Mouse (Mus musculus) forebrain, embryonic 11.5 days (tissue): ENCODE data around the gene P2ry6. TPM values are rescaled to one million over a fixed set of nuclear protein-coding genes. Genes with fewer than 3 reads are reported as not detected.

ENCODE experiments used
- ATAC-seq: fragments of 200-750 bp; cut with Nextera tagmentation; replicated peaks from 2 replicates; pipeline ENCODE4 v1.8.0; 2017; ENCODE audit warnings: moderate TSS enrichment; ENCODE audit not compliant: low FRiP score
- DNase-seq: peaks from one replicate; pipeline ENCODE4 v3.0.0-alpha.2; 2017; ENCODE audit warnings: low spot score
- H3K27ac ChIP-seq: fragments of 300-500 bp; sonication (generic); 2 replicates; pipeline ENCODE4 v1.5.1; 2014; ENCODE audit warnings: low read depth, low read length
- H3K27me3 ChIP-seq: fragments of 300-500 bp; sonication (generic); 2 replicates; pipeline ENCODE4 v1.6.1; 2014; ENCODE audit warnings: mild to moderate bottlenecking, low read length, mixed read lengths; ENCODE audit not compliant: control insufficient read depth, insufficient read depth
- H3K36me3 ChIP-seq: fragments of 300-500 bp; sonication (generic); 2 replicates; pipeline ENCODE4 v1.6.1; 2014; ENCODE audit warnings: mild to moderate bottlenecking, low read length, moderate library complexity, mixed read lengths; ENCODE audit not compliant: control insufficient read depth, insufficient read depth
- H3K4me1 ChIP-seq: fragments of 300-500 bp; sonication (generic); replicated peaks from 2 replicates; pipeline ENCODE4 v1.6.1; 2014; ENCODE audit warnings: low read length, mixed read lengths; ENCODE audit not compliant: control insufficient read depth, insufficient read depth
- H3K4me2 ChIP-seq: fragments of 300-500 bp; sonication (generic); 2 replicates; pipeline ENCODE4 v1.6.1; 2014; ENCODE audit warnings: low read depth, mild to moderate bottlenecking, low read length, moderate library complexity, mixed read lengths; ENCODE audit not compliant: severe bottlenecking
- H3K4me3 ChIP-seq: fragments of 300-500 bp; sonication (generic); 2 replicates; pipeline ENCODE4 v1.5.1; 2014; ENCODE audit warnings: low read depth, low read length
- H3K9ac ChIP-seq: fragments of 300-500 bp; sonication (generic); 2 replicates; pipeline ENCODE4 v1.6.1; 2014; ENCODE audit warnings: low read length
- H3K9me3 ChIP-seq: fragments of 300-500 bp; sonication (generic); 2 replicates; pipeline ENCODE4 v1.6.1; 2016; ENCODE audit warnings: low read length, mixed read lengths; ENCODE audit not compliant: control insufficient read depth
- WGBS: fragments of 180-500 bp; shearing (Covaris S2); extraction: QIAGEN DNeasy Blood & Tissue Kit; methylation state at CpG from one replicate; pipeline ENCODE4 v1.1.7; 2014; 5-methylcytosine and 5-hydroxymethylcytosine counted together
- polyA plus RNA-seq: library from polyadenylated mRNA; unstranded; fragments of >200 nt; fragmentation: Nextera tagmentation; extraction: Ambion mirVana; gene quantifications from 2 replicates; pipeline ENCODE4 v1.2.1, GENCODE M21; 2014

The P2ry6 gene
- polyA plus RNA-seq, 1 experiment from 2014 or later, result 1.9 TPM

- ATAC-seq (no peak), DNase-seq (no peak)
- no peak overlapping the region for H3K4me3 ChIP-seq
- no peak overlapping the region for H3K27ac ChIP-seq
- no peaks in the 10 kb centered on the region; the same call in 1 of the 2 replicates for H3K4me1 ChIP-seq
- H3K36me3 ChIP-seq, result no peaks in the 10 kb centered on the region
- WGBS, result 80% methylated on average over 2 of the region's 2 CpGs
- no peaks in the 10 kb centered on the region for H3K27me3 ChIP-seq
- no peak overlapping the region for H3K9ac ChIP-seq
- H3K9me3 ChIP-seq, result no peaks in the 10 kb centered on the region
- H3K4me2 ChIP-seq, result no peak overlapping the region
These were observed 14.0 kb downstream of the P2ry6 start for GRCm38 (mm10) chr7:100960462-100960861.

DNA sequence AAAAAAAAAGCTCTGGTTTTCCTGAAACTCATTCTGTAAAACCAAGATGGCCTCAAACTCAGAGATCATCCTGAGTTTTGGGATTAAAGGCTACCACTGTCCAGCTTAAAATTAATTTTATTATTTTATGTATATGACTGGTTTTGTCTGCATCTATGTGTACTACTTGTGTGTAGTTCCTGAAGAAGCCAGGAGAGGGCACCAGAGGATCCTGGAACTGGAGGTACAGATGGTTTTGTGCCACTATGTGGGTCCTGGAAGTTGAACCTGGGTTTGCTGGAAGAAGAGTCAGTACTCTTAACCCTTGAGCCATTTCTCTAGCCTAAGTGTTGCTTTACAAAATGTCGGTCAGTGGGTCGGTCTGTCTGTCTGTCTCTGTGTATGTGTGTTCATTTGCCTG, 16.0 kb downstream of the P2ry6 start:
- DNase-seq (no peak), ATAC-seq (no peak)
- no peaks in the 10 kb centered on the region for H3K36me3 ChIP-seq
- no peak overlapping the region for H3K4me3 ChIP-seq
- no peaks in the 10 kb centered on the region for H3K9me3 ChIP-seq
- H3K27me3 ChIP-seq, result no peaks in the 10 kb centered on the region
- no peak overlapping the region for H3K9ac ChIP-seq
- WGBS, result 88% methylated on average over 2 of the region's 2 CpGs
- no peak overlapping the region for H3K4me2 ChIP-seq
- H3K27ac ChIP-seq, result no peak overlapping the region
- no peaks in the 10 kb centered on the region for H3K4me1 ChIP-seq

DNA sequence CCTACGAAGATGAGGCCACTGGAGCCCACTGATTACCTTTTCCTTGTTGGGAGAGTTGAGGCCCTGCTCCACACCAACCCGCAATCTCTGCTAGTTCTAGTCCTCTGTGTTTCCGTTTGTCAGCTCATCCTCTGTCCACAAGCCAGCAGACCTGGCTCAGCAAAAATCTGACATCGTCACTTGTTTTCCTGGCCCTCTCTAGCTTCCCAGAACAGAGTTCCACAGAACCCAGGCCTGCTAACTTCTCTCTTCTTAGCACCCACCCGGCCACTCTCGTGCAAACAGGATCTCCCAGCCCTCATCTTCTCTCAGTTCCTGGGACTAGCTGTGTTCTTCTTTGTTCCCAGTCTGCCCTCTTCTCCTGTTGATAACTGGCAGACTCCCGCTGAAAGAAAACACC, 21.8 kb downstream of the P2ry6 start:
- no peaks in the 10 kb centered on the region for H3K4me1 ChIP-seq
- H3K4me2 ChIP-seq, result no peak overlapping the region
- H3K27ac ChIP-seq, result no peak overlapping the region
- no peak overlapping the region for H3K4me3 ChIP-seq
- no peak overlapping the region for H3K9ac ChIP-seq
- no peak for ATAC-seq
- WGBS, result 87% methylated on average over 7 of the region's 7 CpGs
- DNase-seq, result no peak
- H3K27me3 ChIP-seq, result no peaks in the 10 kb centered on the region
- H3K36me3 ChIP-seq, result no peaks in the 10 kb centered on the region
- H3K9me3 ChIP-seq, result no peaks in the 10 kb centered on the region

DNA sequence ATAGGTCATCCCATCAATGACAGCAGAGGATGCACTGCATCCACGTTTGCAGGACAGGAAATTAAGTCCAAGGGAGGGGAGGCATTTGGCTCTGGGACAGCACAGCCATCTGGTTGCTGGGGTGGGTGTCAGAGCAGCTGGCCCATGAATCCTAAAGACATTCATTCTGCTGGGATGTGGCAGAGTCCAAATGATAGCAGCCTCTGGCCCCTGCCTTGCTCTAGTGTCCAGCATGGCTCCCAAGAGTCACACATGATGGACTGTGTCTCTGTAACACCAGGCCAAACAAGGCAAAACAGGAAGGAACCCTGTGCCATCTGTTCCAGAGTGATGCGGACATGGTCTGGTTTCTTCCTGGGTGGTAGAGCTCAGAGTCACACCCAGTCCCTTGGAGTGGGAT, 22.5 kb downstream of the P2ry6 start:
- no peak for DNase-seq
- ATAC-seq, result no peak
- H3K4me2 ChIP-seq, result no peak overlapping the region
- H3K36me3 ChIP-seq, result no peaks in the 10 kb centered on the region
- H3K4me3 ChIP-seq, result no peak overlapping the region
- H3K9me3 ChIP-seq, result no peaks in the 10 kb centered on the region
- no peak overlapping the region for H3K27ac ChIP-seq
- no peaks in the 10 kb centered on the region for H3K27me3 ChIP-seq
- WGBS, result 67% methylated on average over 2 of the region's 2 CpGs
- H3K4me1 ChIP-seq, result no peaks in the 10 kb centered on the region; the same call in 1 of the 2 replicates
- no peak overlapping the region for H3K9ac ChIP-seq

- H3K9me3 ChIP-seq, result no peaks in the 10 kb centered on the region
- no peak overlapping the region for H3K9ac ChIP-seq
- no peak overlapping the region for H3K27ac ChIP-seq
- WGBS, result 70% methylated on average over 12 of the region's 12 CpGs
- no peak overlapping the region for H3K4me2 ChIP-seq
- no peaks in the 10 kb centered on the region; the same call in 1 of the 2 replicates for H3K4me1 ChIP-seq
- H3K36me3 ChIP-seq, result no peaks in the 10 kb centered on the region
- ATAC-seq, result no peak
- H3K27me3 ChIP-seq, result no peaks in the 10 kb centered on the region
- no peak for DNase-seq
- H3K4me3 ChIP-seq, result no peak overlapping the region
These were observed 23.9 kb downstream of the P2ry6 start for GRCm38 (mm10) chr7:100950481-100951010.

DNA sequence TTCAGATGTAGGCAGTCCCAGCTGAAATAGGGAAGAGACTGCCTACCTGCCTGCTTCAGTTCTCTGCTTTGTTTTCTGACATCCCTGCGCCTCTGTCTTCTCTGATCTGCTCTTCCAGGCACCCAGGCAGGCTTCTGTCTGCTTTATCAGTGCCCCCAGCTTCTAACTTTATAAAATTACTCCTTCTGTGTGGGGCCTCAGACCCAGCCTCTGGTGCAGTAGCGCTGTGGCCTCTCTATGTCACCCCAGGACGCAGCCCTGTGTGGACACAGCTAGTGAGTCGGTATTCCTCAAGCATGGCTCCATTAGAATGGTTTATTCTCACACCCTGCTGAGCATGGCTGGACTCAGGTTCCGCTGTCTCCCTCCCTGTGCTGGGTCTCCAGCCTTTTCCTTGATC, 24.4 kb downstream of the P2ry6 start:
- H3K9me3 ChIP-seq, result no peaks in the 10 kb centered on the region
- no peak overlapping the region for H3K4me3 ChIP-seq
- H3K36me3 ChIP-seq, result no peaks in the 10 kb centered on the region
- DNase-seq, result no peak
- no peaks in the 10 kb centered on the region for H3K27me3 ChIP-seq
- H3K9ac ChIP-seq, result no peak overlapping the region
- no peaks in the 10 kb centered on the region; the same call in 1 of the 2 replicates for H3K4me1 ChIP-seq
- WGBS, result 60% methylated on average over 5 of the region's 5 CpGs
- H3K27ac ChIP-seq, result 0 out of 2 replicates have a peak overlapping the region, but pooled peaks have one; percentile 31
- H3K4me2 ChIP-seq, result no peak overlapping the region
- no peak for ATAC-seq

DNA sequence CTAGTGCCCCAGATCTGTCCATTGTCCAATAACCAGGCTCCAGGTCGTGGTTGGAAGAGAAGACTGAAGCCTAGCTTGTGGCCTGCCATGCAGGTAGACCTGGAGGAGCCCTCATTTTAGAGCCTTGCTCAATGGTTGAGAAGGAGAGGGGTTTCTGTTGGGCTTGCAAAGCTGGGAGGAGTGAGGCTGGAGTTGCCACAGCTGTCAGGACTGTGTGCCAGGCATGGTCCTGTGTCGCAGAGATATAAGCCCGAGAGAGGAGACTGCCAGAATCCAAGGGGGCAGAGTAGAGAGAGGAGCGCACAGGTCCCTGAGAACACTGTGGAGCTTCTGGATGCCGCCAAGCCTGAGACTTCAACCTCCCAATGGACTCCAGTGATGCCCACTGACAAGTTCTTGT, 29.7 kb downstream of the P2ry6 start:
- no peak for DNase-seq
- H3K27ac ChIP-seq, result no peak overlapping the region
- no peaks in the 10 kb centered on the region; the same call in 1 of the 2 replicates for H3K4me1 ChIP-seq
- no peak overlapping the region for H3K9ac ChIP-seq
- no peak overlapping the region for H3K4me2 ChIP-seq
- 88% methylated on average over 5 of the region's 5 CpGs for WGBS
- H3K36me3 ChIP-seq, result no peaks in the 10 kb centered on the region
- no peak overlapping the region for H3K4me3 ChIP-seq
- H3K9me3 ChIP-seq, result no peaks in the 10 kb centered on the region
- H3K27me3 ChIP-seq, result no peaks in the 10 kb centered on the region
- no peak for ATAC-seq

GRCm38 (mm10) chr7:100944306-100944705, 30.1 kb downstream of the P2ry6 start:
- DNase-seq (no peak), ATAC-seq (no peak)
- Histone ChIP-seq H3K4me3 (no peak overlapping the region), H3K9me3 (no peaks in the 10 kb centered on the region), H3K36me3 (no peaks in the 10 kb centered on the region), H3K4me1 (no peaks in the 10 kb centered on the region; the same call in 1 of the 2 replicates), H3K4me2 (no peak overlapping the region), H3K27me3 (no peaks in the 10 kb centered on the region), H3K27ac (no peak overlapping the region), H3K9ac (no peak overlapping the region)
- 64% methylated on average over 2 of the region's 2 CpGs for WGBS
